Mouse (Mus musculus) ovary, adult 18-20 months (tissue): Measurements from ENCODE around the gene Cops7a.

Source experiments
- DNase-seq: peaks from one replicate; pipeline ENCODE4 v3.0.0; 2022; ENCODE audit warnings: low spot score, mixed read lengths

The Cops7a gene

GRCm38 (mm10) chr6:124965088-124965719, at the start of gene Cops7a:
Cops7a (minus strand) TSS chr6:124965538.
- DNase-seq = peak; percentile 92

- peak; percentile 74 for DNase-seq
These were observed 44.1 kb upstream of the Cops7a start for GRCm38 (mm10) chr6:125009181-125010073.

GRCm38 (mm10) chr6:125009129-125009180, 43.6 kb upstream of the Cops7a start, which contains the start of gene Zfp384:
Zfp384 (plus strand) TSS chr6:125009145.
- no peak for DNase-seq

DNA sequence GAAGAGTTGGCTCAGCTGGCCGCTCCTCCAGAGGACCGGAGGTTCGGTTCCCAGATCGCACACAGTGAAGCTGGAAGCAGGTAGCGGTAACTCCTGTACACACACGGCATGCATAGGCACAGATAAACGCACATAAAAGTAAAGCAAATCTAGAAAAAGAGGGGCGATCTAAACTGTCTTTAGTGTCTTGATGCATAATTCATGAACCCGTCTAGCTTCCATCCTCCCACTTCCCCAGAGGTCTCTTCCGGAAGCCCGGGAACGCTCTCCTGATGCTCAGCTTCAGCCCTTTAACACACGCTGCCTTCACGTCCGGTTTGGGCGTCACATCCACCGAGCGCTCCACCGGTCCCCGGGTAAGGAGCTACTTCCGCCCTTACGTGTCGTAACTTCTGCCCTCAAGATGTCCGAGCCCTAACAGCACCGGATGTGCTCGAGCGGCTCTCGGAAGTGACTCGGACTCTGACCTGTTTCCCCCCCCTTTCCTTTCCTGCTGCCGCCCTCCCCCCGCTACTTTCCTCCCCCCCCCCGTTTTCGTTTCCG, 43.3 kb upstream of the Cops7a start:
- DNase-seq = peak; percentile 99

- no peak for DNase-seq
These were observed 42.7 kb upstream of the Cops7a start for GRCm38 (mm10) chr6:125008060-125008459.

- DNase-seq = no peak
These were observed 39.7 kb upstream of the Cops7a start for GRCm38 (mm10) chr6:125005086-125005485.

- no peak for DNase-seq
These were observed 38.4 kb upstream of the Cops7a start for GRCm38 (mm10) chr6:125003706-125004105.

GRCm38 (mm10) chr6:124999546-124999945, 34.2 kb upstream of the Cops7a start:
- no peak for DNase-seq

- no peak for DNase-seq
These were observed 33.8 kb upstream of the Cops7a start for GRCm38 (mm10) chr6:124999091-124999490.

DNA sequence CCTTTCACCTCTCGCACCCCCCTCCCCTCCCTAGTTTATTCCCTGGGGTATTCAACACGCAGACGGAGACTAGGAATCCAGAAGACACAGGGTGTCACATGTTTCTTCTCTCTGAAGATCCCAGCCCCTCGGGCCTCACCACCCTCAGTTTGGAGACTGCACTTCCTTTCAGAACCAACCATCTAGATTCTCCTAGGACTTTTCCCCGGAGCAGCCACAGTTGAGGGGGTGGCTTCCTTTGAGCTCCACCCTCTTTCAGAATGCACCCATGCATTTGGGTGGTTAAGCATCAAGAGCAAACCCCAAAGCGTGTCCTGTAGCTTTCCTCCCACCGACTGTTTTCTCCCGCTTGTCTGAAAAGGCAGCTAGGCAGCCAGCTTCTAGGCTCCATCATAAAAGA, 32.7 kb upstream of the Cops7a start:
- DNase-seq = no peak

GRCm38 (mm10) chr6:124996551-124997501, 31.5 kb upstream of the Cops7a start, which contains the start of gene Pianp:
Pianp (plus strand) TSS chr6:124996694.
- peak; percentile 43 for DNase-seq

DNA sequence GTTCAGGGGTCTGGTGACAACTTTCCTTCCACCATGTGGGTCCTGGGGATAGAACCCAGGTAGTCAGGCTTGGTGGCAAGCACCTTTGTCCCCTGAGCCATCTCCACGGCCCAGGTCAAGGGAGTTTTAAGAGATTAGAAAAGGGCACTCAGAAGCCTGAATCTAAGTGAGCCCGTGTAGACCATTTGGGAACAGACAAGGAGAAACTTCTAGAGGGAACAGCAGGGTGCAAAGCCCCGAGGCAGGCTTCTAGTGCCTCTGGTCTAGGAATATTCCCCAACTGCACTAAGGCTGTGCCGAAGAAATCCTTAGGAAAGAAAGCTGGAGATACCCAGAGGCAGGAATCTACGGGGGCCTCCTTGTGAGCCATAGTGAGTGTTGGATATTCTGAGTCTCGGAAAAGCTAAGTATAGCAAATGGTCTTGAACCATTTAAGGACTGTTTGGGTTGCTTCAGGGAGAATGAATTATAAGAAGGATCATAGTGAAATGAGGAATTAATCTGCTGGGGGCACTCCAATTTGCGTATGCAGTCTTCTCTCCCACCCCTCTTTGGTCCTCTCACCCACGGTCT, 30.6 kb upstream of the Cops7a start:
- no peak for DNase-seq

- no peak for DNase-seq
These were observed 29.9 kb upstream of the Cops7a start for GRCm38 (mm10) chr6:124995246-124995645.

- no peak for DNase-seq
These were observed 28.5 kb upstream of the Cops7a start for GRCm38 (mm10) chr6:124993876-124994275.

DNA sequence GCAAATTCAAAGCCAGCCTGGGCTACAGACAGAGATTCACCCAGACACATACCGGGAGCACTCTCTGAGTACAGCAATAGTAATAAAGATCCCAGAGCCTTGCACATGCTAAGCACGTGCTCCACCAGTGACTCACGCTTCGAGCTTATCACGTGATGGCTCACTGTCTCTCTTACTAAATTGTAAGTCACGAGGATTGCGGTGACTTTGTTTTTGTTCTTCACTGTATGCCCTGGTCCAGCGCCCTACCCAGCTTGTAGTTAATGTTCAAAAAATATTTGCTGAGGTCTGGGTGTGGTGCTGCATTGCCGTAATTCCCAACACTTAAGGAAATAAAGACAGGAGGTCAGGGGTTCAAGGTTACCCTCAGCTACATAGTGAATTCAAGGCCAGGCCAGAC, 28.0 kb upstream of the Cops7a start:
- DNase-seq = peak; percentile 30

GRCm38 (mm10) chr6:124992241-124992640, 26.9 kb upstream of the Cops7a start:
- no peak for DNase-seq

DNA sequence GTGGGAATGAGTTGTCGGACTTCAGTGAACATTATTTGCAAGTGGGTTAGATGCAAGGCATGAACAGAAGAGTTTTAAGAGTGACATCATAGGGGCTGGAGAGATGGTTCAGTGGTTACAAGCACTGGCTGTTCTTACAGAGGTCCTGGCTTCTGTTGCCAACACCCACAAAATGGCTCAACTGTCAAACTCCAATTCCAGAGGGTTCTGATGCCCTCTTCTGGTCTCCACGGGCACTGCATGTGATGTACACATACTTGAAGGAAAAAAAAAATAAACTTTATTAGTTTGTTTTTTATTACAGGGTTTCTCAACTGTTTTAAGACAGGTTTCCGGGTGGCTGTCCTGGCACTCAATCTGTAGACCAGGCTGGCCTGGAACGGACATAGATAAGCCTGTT, 2.4 kb upstream of the Cops7a start:
- no peak for DNase-seq

DNA sequence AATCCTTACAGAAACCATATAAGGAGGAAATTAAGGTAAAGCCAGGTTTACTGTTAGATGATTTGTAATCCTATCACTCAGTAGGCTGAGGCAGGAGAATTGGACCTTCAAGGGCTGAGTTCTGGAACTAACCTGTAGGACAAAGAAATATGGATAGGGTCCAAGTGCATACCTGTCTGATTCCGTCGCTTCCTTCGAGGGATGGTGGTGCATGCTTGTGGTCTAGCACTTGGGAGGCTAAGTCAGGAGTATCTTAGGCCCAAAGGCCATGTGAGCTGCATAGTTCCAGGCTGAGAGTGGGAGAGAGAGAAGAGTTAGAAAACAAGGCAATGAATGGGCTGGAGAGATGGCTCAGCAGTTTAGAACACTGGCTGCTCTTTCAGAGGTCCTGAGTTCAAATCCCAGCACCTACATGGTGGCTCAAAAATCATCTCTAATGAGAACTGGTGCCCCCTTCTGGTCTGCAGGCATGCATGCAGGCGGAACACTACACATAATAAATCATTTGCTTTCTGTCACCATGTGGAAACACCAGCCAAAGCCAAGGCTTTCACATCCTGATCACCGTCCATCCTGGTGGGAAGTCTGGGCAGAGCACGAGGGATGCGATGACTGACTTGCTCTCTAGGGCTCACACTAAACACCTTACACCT, 1.3 kb upstream of the Cops7a start:
- no peak for DNase-seq

DNA sequence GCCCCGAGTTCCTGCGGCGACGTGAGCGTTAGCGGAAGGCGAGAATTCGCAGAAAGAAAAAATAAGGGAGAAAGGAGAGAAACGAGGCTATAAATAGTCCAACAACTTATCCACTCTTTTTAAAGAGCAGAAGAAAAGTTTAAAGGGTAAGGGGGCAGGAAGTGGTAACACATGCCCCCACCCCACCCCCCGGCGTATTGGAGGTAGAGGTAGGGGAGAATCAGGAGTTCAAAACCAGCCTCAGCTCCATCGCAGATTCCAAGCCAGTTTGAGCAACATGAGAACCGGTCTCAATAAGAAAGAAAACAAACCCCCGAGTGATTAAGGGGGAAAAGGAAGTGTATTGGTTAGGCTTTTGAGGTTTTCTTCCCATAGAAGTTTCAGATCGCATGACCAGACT, 409 bp upstream of the Cops7a start:
- no peak for DNase-seq

DNA sequence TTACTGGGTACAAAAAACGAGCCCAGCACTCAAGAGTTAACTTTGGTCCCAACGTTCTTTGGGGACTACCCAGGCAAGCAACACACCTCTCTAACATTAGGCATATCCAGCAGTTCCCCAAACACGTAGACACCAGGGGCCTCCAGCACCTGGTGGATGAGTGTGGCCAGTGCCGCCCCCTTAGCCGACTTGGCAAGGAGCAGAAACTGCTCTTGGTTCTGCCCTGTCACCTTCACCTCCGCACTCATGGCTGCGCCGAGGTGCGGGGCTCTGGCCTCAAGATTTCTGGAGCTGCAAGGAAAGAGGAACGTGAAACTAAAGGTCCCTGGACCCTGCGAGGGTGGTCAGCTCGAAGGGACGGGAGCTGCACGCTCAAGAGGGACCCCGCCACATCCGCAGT, 700 bp downstream of the Cops7a start:
- DNase-seq = no peak

DNA sequence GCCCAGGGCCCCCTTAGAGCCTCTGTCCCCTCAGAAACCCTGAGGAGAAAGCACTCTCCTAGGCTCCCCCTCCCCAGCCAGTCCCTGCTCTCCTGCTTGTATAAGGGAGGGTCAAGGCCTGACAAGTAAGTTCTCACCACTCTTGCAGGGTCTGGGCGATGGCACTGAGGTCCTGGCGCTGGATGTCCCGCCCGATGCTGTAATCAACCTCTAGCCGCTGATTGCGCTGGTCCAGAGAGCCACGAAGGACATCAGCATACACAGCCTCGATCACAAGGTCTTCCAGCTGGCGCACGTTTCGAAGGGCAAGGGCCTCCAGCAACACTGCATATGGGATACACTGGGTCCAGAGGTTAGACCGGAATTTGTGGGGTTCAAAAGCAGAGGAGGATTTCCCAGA, 4.3 kb downstream of the Cops7a start:
- peak; percentile 75 for DNase-seq

- DNase-seq = no peak
These were observed 5.4 kb downstream of the Cops7a start for GRCm38 (mm10) chr6:124959960-124960359.
